ENCODE assay signal across 8 mouse cellular contexts in the genomic region with DNA sequence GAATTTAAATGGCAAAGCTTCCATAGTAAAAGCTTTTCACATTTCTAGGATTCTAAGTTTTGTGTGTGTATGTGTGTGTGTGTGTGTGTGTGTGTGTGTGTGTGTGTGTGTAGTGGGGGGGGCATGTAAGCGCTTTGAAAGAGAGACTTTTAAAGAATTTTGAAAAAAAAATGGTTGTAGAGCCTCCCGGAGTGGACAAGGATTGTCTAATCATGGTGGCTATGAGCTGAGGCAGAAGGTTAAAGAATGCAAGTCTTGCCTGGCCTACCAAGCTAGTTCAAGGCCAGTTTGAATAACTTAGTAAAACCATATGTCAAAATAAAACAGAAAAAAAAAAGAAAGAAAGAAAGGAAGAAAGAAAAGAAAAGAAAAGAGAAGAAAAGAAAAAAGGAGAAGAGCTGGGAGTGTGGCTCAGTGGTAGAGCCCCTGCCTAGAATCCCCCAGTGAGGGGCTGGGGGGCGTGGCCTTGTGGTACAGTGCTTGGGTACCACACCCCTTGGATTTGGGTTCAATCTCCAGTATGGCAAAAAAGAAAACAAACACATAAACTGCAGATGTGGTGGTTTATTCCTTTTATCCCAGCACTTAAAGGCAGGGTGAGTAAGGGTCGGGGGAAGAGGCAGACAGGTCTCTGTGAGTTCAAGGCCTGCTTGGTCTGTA. TPM values are rescaled to one million over a fixed set of nuclear protein-coding genes. Genes with fewer than 3 reads are reported as not detected.
DNase-seq lines count a peak whose midpoint lies in the region; ATAC-seq and TF ChIP-seq lines count a peak whose summit lies in the region.

No protein-coding gene starts in this region.

- peak overlapping the region; percentile 98 for H3K4me2 ChIP-seq in heart, embryonic 11.5 days
- H3K4me2 ChIP-seq in forebrain, embryonic 16.5 days (ENCODE audit: low read length) = peak overlapping the region; percentile 85
- peak overlapping the region; percentile 100 for H3K4me2 ChIP-seq in liver, embryonic 14.5 days (ENCODE audit: low read depth)

- 85% methylated on average over 4 of the region's 4 CpGs for WGBS in heart, embryonic 11.5 days (ENCODE audit: insufficient replicate concordance)
- 90% methylated on average over 4 of the region's 4 CpGs for WGBS in forebrain, embryonic 16.5 days
- WGBS in liver, embryonic 14.5 days (ENCODE audit: insufficient replicate concordance) = 79% methylated on average over 4 of the region's 4 CpGs

- H3K4me3 ChIP-seq in heart, embryonic 11.5 days (ENCODE audit: low read depth, low read length) = peak overlapping the region; percentile 68
- H3K4me3 ChIP-seq in MEL (ENCODE audit: control insufficient read depth in 1 of 2, insufficient read depth in 1 of 2, low read depth in 2 of 2, low read length in 2 of 2) = peak overlapping the region; percentile 20 to 70; a peak in 3 of 4 replicates
- H3K4me3 ChIP-seq in forebrain, embryonic 16.5 days (replicated peaks; ENCODE audit: low read length) = peak overlapping the region; percentile 59
- peak overlapping the region; percentile 44 to 87 for H3K4me3 ChIP-seq in liver, embryonic 14.5 days (ENCODE audit: insufficient read depth in 1 of 2, low read depth in 2 of 2, low read length in 2 of 2)

- no peak for DNase-seq in heart, adult 9 months (ENCODE audit: low spot score in 2 of 2)
- no peak for DNase-seq in MEL (ENCODE audit: low read depth, low spot score)
- DNase-seq in liver, embryonic 14.5 days (ENCODE audit: low read depth in 3 of 3, low spot score in 3 of 3) = no peak
- DNase-seq in adrenal gland, postnatal 4 days (ENCODE audit: low spot score in 2 of 2) = no peak
- DNase-seq in cerebellum, postnatal 36 days = no peak
- DNase-seq in embryo, embryonic 9.5 days (ENCODE audit: extremely low spot score) = no peak

- no peak overlapping the region for H3K9ac ChIP-seq in heart, embryonic 11.5 days (ENCODE audit: low read depth, low read length)
- peak overlapping the region; percentile 11; the same call in 1 of the 2 replicates for H3K9ac ChIP-seq in MEL (ENCODE audit: control insufficient read depth, low read depth, low read length, poor library complexity, severe bottlenecking)
- H3K9ac ChIP-seq in forebrain, embryonic 16.5 days (replicated peaks; ENCODE audit: low read depth, low read length) = no peak overlapping the region; the same call in 1 of the 2 replicates
- peak overlapping the region; percentile 56 for H3K9ac ChIP-seq in liver, embryonic 14.5 days (replicated peaks)

- no peaks in the 10 kb centered on the region for H3K27me3 ChIP-seq in heart, embryonic 11.5 days (ENCODE audit: control insufficient read depth, insufficient read depth, low read length)
- no peaks in the 10 kb centered on the region for H3K27me3 ChIP-seq in MEL (ENCODE audit: control insufficient read depth in 1 of 2, insufficient read depth in 2 of 2, low read length in 2 of 2)
- H3K27me3 ChIP-seq in forebrain, embryonic 16.5 days (replicated peaks; ENCODE audit: control insufficient read depth, insufficient read depth, low read length) = no peaks in the 10 kb centered on the region
- H3K27me3 ChIP-seq in liver, embryonic 14.5 days (ENCODE audit: control insufficient read depth, insufficient read depth, low read length) = no peaks in the 10 kb centered on the region

- peak overlapping the region; percentile 99 for H3K27ac ChIP-seq in heart, embryonic 11.5 days (ENCODE audit: low read depth, low read length)
- H3K27ac ChIP-seq in MEL (ENCODE audit: control insufficient read depth, low read depth, low read length) = no peak overlapping the region
- H3K27ac ChIP-seq in forebrain, embryonic 16.5 days (ENCODE audit: low read length) = 0 out of 2 replicates have a peak overlapping the region, but pooled peaks have one; percentile 10
- peak overlapping the region; percentile 36 for H3K27ac ChIP-seq in liver, embryonic 14.5 days

- no peak for TF ChIP-seq POLR2A in MEL (IDR thresholded peaks at IDR 0.05; ENCODE audit: control insufficient read depth in 1 of 2, insufficient read depth in 1 of 2, low read depth in 1 of 2, low read length in 2 of 2, poor library complexity in 1 of 2)

- TF ChIP-seq EP300 in MEL (IDR thresholded peaks at IDR 0.05; ENCODE audit: low read depth in 1 of 2, low read length in 2 of 2) = no peak
- no peak for TF ChIP-seq EP300 in liver, embryonic 14.5 days (IDR thresholded peaks at IDR 0.05; ENCODE audit: low read depth)

- H3K9me3 ChIP-seq in heart, embryonic 11.5 days (replicated peaks; ENCODE audit: control insufficient read depth, low read length) = no peaks in the 10 kb centered on the region
- no peaks in the 10 kb centered on the region for H3K9me3 ChIP-seq in MEL (replicated peaks; ENCODE audit: insufficient read depth, low read length)
- no peaks in the 10 kb centered on the region for H3K9me3 ChIP-seq in forebrain, embryonic 16.5 days (ENCODE audit: control insufficient read depth, low read length)
- no peaks in the 10 kb centered on the region for H3K9me3 ChIP-seq in liver, embryonic 14.5 days (ENCODE audit: control insufficient read depth, low read length)

- ATAC-seq in heart, embryonic 11.5 days (replicated peaks; ENCODE audit: insufficient number of reproducible peaks, low FRiP score, low TSS enrichment) = no peak
- peak; percentile 1; the same call in 1 of the 2 replicates for ATAC-seq in forebrain, embryonic 16.5 days
- ATAC-seq in liver, embryonic 14.5 days (ENCODE audit: insufficient read depth) = no peak

- no peak for TF ChIP-seq CTCF in MEL (IDR thresholded peaks at IDR 0.05 in 2 of 3, conservative IDR thresholded peaks at IDR 0.05 in 1 of 3; ENCODE audit: control insufficient read depth in 1 of 3, insufficient read depth in 1 of 3, low read depth in 2 of 3, low read length in 3 of 3, poor library complexity in 1 of 3, severe bottlenecking in 1 of 3)
- no peak for TF ChIP-seq CTCF in liver, embryonic 14.5 days (IDR thresholded peaks at IDR 0.05; ENCODE audit: low read depth)

- peaks cover 9% of the 10 kb centered on the region; the same call in 1 of the 2 replicates for H3K79me2 ChIP-seq in MEL (ENCODE audit: control insufficient read depth, insufficient read depth, low read length, poor library complexity)

- H3K4me1 ChIP-seq in heart, embryonic 11.5 days (ENCODE audit: control insufficient read depth, insufficient read depth, low read length) = peaks cover 39% of the 10 kb centered on the region
- peaks cover 8 to 28% of the 10 kb centered on the region in 2 experiments for H3K4me1 ChIP-seq in MEL (ENCODE audit: control insufficient read depth in 1 of 2, insufficient read depth in 2 of 2, low read length in 2 of 2)
- H3K4me1 ChIP-seq in forebrain, embryonic 16.5 days (replicated peaks; ENCODE audit: control insufficient read depth, insufficient read depth, low read length) = peaks cover 42% of the 10 kb centered on the region
- peaks cover 40 to 48% of the 10 kb centered on the region in 2 experiments for H3K4me1 ChIP-seq in liver, embryonic 14.5 days (replicated peaks; ENCODE audit: control insufficient read depth in 2 of 2, insufficient read depth in 2 of 2, low read length in 1 of 2)

- no peak for TF ChIP-seq RAD21 in MEL (IDR thresholded peaks at IDR 0.05; ENCODE audit: low read depth, low read length)

- H3K36me3 ChIP-seq in heart, embryonic 11.5 days (ENCODE audit: control insufficient read depth, insufficient read depth, low read length) = peaks cover 13% of the 10 kb centered on the region
- peaks cover 0 to 24% of the 10 kb centered on the region in 2 experiments; a peak in 3 of 4 replicates for H3K36me3 ChIP-seq in MEL (ENCODE audit: control insufficient read depth in 1 of 2, insufficient read depth in 2 of 2, low read length in 2 of 2)
- H3K36me3 ChIP-seq in forebrain, embryonic 16.5 days (ENCODE audit: control insufficient read depth, insufficient read depth) = no peaks in the 10 kb centered on the region
- H3K36me3 ChIP-seq in liver, embryonic 14.5 days (replicated peaks; ENCODE audit: control insufficient read depth, insufficient read depth, low read depth) = peaks cover 7% of the 10 kb centered on the region

TF ChIP-seq in MEL, 35 proteins besides CTCF, POLR2A, EP300 and RAD21 (continues in another document):
- TF ChIP-seq USF1 (IDR thresholded peaks at IDR 0.05; ENCODE audit: low read depth, low read length) = no peak
- no peak for TF ChIP-seq KAT2A (conservative IDR thresholded peaks at IDR 0.05; ENCODE audit: low read depth, low read length)
- TF ChIP-seq POLR2AphosphoS5 (IDR thresholded peaks at IDR 0.05; ENCODE audit: borderline replicate concordance, low read depth, low read length) = no peak
- TF ChIP-seq MXI1 (IDR thresholded peaks at IDR 0.05; ENCODE audit: low read depth, low read length) = no peak

RNA-seq across cellular contexts. Expression of a gene that starts 6.8 kb away (rescaled TPM):
- polyA plus RNA-seq in heart, embryonic 11.5 days (2014; fragmentation: Nextera tagmentation; extraction: Ambion mirVana) = 31.6 and 37.2 TPM in 2 replicates
- 8.0 and 9.6 TPM in 2 replicates for total RNA-seq in MEL (2012; rRNA removed)
- polyA plus RNA-seq in MEL (2012; ENCODE audit: insufficient read depth in 1 of 2, insufficient read length in 2 of 2, low read depth in 1 of 2, low replicate concordance in 2 of 2, missing spikeins in 1 of 2) = 10 to 100 TPM in 1 of 2 experiments, not detected in 1; 37.9 TPM
- 4.4 TPM in 2 replicates for polyA plus RNA-seq in forebrain, embryonic 16.5 days (2015; fragmentation: Nextera tagmentation; extraction: Ambion mirVana)
- polyA plus RNA-seq in liver, embryonic 14.5 days (2012; rRNA removed) = 9.8 and 12.2 TPM in 2 replicates
- 22.8 and 23.9 TPM in 2 replicates for polyA plus RNA-seq in liver, embryonic 14.5 days (2014; fragmentation: Nextera tagmentation; extraction: Ambion mirVana)
- total RNA-seq in adrenal gland, postnatal 4 days (2021) = 10 to 100 TPM; 14.3 to 17.8 TPM

RNA-seq across cellular contexts. Expression of a gene that starts 18.4 kb away (rescaled TPM):
- 0.06 and 0.09 TPM in 2 replicates for polyA plus RNA-seq in heart, embryonic 11.5 days (2014; fragmentation: Nextera tagmentation; extraction: Ambion mirVana)
- 0.23 and 0.36 TPM in 2 replicates for total RNA-seq in MEL (2012; rRNA removed)
- under 1 TPM in 1 of 2 experiments, not detected in 1; 0.67 TPM for polyA plus RNA-seq in MEL (2012; ENCODE audit: insufficient read depth in 1 of 2, insufficient read length in 2 of 2, low read depth in 1 of 2, low replicate concordance in 2 of 2, missing spikeins in 1 of 2)
- polyA plus RNA-seq in forebrain, embryonic 16.5 days (2015; fragmentation: Nextera tagmentation; extraction: Ambion mirVana) = 2.2 and 3.4 TPM in 2 replicates
- polyA plus RNA-seq in liver, embryonic 14.5 days (2012; rRNA removed) = 0.02 and 0.18 TPM in 2 replicates
- 0.08 TPM in 2 replicates for polyA plus RNA-seq in liver, embryonic 14.5 days (2014; fragmentation: Nextera tagmentation; extraction: Ambion mirVana)
- total RNA-seq in adrenal gland, postnatal 4 days (2021) = under 1 TPM; 0.39 to 0.79 TPM

RNA-seq across cellular contexts. Expression of a gene that starts 27.7 kb away (rescaled TPM):
- 87.0 and 95.3 TPM in 2 replicates for polyA plus RNA-seq in heart, embryonic 11.5 days (2014; fragmentation: Nextera tagmentation; extraction: Ambion mirVana)
- 94.2 and 101 TPM in 2 replicates for total RNA-seq in MEL (2012; rRNA removed)
- 100 to 1,000 TPM; 178 to 249 TPM for polyA plus RNA-seq in MEL (2012; ENCODE audit: insufficient read depth in 1 of 2, insufficient read length in 2 of 2, low read depth in 1 of 2, low replicate concordance in 2 of 2, missing spikeins in 1 of 2)
- 115 and 121 TPM in 2 replicates for polyA plus RNA-seq in forebrain, embryonic 16.5 days (2015; fragmentation: Nextera tagmentation; extraction: Ambion mirVana)
- 61.7 and 68.3 TPM in 2 replicates for polyA plus RNA-seq in liver, embryonic 14.5 days (2012; rRNA removed)
- polyA plus RNA-seq in liver, embryonic 14.5 days (2014; fragmentation: Nextera tagmentation; extraction: Ambion mirVana) = 38.5 and 42.8 TPM in 2 replicates
- total RNA-seq in adrenal gland, postnatal 4 days (2021) = 100 to 1,000 TPM in 1 of 2 experiments, 10 to 100 TPM in 1; 91.5 to 102 TPM

Comparison
In these comparisons a context has a peak if more than half of its experiments do, and no peak if none do; other contexts are left out.
1. H3K9ac ChIP-seq: peak in MEL (single experiment) and liver, embryonic 14.5 days (single experiment); none in heart, embryonic 11.5 days (single experiment) and forebrain, embryonic 16.5 days (single experiment).
2. Peak in every context shown above with its lines, with median percentiles within 50 percentile points of each other: H3K4me2 ChIP-seq and H3K4me3 ChIP-seq.